Mouse (Mus musculus) liver, embryonic 15.5 days (tissue): ENCODE measurements around the gene Gzf1. TPM values are rescaled to one million over a fixed set of nuclear protein-coding genes. Genes with fewer than 3 reads are reported as not detected.

Source experiments
- ATAC-seq: fragments of 200-750 bp; cut with Nextera tagmentation; 2 replicates; pipeline ENCODE4 v1.8.0; 2017; ENCODE audit warnings: moderate number of reproducible peaks, mild to moderate bottlenecking, moderate library complexity; ENCODE audit not compliant: insufficient read depth
- H3K27ac ChIP-seq: fragments of 300-500 bp; sonication (generic); replicated peaks from 2 replicates; pipeline ENCODE4 v1.5.1; 2015; ENCODE audit warnings: mild to moderate bottlenecking, inconsistent platforms
- H3K27me3 ChIP-seq: fragments of 300-500 bp; sonication (generic); 2 replicates; pipeline ENCODE4 v1.6.1; 2015; ENCODE audit warnings: mild to moderate bottlenecking, inconsistent platforms
- H3K36me3 ChIP-seq: fragments of 300-500 bp; sonication (generic); replicated peaks from 2 replicates; pipeline ENCODE4 v1.6.1; 2015; ENCODE audit warnings: moderate library complexity, mild to moderate bottlenecking, inconsistent platforms
- H3K4me1 ChIP-seq: fragments of 300-500 bp; sonication (generic); replicated peaks from 2 replicates; pipeline ENCODE4 v1.6.1; 2015; ENCODE audit warnings: inconsistent platforms
- H3K4me2 ChIP-seq: fragments of 300-500 bp; sonication (generic); 2 replicates; pipeline ENCODE4 v1.6.1; 2015; ENCODE audit warnings: moderate library complexity, mild to moderate bottlenecking, inconsistent platforms
- H3K4me3 ChIP-seq: fragments of 300-500 bp; sonication (generic); replicated peaks from 2 replicates; pipeline ENCODE4 v1.5.1; 2015; ENCODE audit warnings: mild to moderate bottlenecking, inconsistent platforms
- H3K9ac ChIP-seq: fragments of 300-500 bp; sonication (generic); 2 replicates; pipeline ENCODE4 v1.6.1; 2015; ENCODE audit warnings: moderate library complexity, mild to moderate bottlenecking, inconsistent platforms
- H3K9me3 ChIP-seq: fragments of 300-500 bp; sonication (generic); replicated peaks from 2 replicates; pipeline ENCODE4 v1.6.1; 2016; ENCODE audit warnings: inconsistent platforms
- WGBS: fragments of 180-500 bp; shearing (Covaris S2); methylation state at CpG from one replicate; pipeline ENCODE4 v1.1.7; 2015; ENCODE audit warnings: mixed read lengths; ENCODE audit not compliant: insufficient replicate concordance; 5-methylcytosine and 5-hydroxymethylcytosine counted together
- polyA plus RNA-seq: library from polyadenylated mRNA; unstranded; fragments of >200 nt; fragmentation: Nextera tagmentation; extraction: Ambion mirVana; gene quantifications from 2 replicates; pipeline ENCODE4 v1.2.1, GENCODE M21; 2015

Gzf1 gene
- polyA plus RNA-seq, 1 experiment from 2014 or later, result 9.5 TPM

DNA sequence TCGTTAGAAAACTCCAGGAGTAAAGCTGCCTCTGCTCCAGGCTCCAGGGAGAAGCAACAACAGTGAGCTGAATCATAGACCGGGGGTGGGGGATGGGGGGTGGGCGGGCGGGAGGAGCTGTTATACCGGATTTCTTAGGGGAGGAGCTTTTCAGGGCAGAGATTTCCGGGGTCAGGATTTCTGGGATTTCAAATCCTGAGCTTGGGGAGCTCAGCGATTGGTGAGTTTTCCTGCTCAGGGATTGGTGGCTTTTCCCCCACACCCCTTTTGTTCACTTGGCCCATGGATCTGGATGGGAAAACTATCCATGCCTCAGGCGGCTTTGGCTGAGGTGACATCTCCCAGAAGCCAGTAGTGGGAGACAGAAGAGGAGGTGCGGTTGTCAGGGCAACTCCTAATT is 1.5 kb upstream of the Gzf1 start:
- Histone ChIP-seq H3K27me3 (no peaks in the 10 kb centered on the region), H3K9ac (no peak overlapping the region), H3K9me3 (no peaks in the 10 kb centered on the region), H3K27ac (peak overlapping the region; percentile 86), H3K4me3 (no peak overlapping the region), H3K4me1 (peaks cover 72% of the 10 kb centered on the region), H3K4me2 (peak overlapping the region; percentile 91), H3K36me3 (peaks cover 46% of the 10 kb centered on the region)
- WGBS, result 43% methylated on average over 9 of the region's 9 CpGs
- no peak for ATAC-seq

DNA sequence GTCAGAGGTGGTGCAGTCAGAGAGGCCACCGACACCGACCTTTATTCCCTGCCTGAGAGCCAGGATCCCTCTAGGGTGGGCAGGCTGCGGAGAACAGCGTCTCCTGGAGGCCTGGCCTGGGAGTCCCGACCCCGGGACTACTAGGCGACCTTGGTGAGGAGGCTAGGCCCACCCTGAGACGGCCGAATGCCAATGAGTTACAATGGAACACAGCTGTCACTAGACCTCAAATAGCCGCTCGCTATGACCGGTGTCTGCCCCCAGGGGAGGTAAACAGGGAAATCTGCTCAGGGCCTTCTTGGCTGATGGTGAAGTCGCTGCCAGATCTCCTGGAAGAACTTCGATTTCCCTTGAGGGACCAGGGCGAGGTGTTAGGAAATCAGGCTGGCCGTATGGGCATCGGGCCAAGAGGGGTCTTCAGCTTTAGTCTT is 653 bp downstream of the Gzf1 start:
- Histone ChIP-seq H3K27me3 (no peaks in the 10 kb centered on the region), H3K36me3 (peaks cover 35% of the 10 kb centered on the region), H3K27ac (peak overlapping the region; percentile 78), H3K4me2 (peak overlapping the region; percentile 91), H3K9ac (peak overlapping the region; percentile 84), H3K4me3 (peak overlapping the region; percentile 84), H3K9me3 (no peaks in the 10 kb centered on the region), H3K4me1 (peaks cover 69% of the 10 kb centered on the region)
- 8% methylated on average over 17 of the region's 17 CpGs for WGBS
- peak; percentile 63 for ATAC-seq

GRCm38 (mm10) chr2:148683031-148683430 is 2.2 kb downstream of the Gzf1 start:
- no peaks in the 10 kb centered on the region for H3K27me3 ChIP-seq
- 0 out of 2 replicates have a peak overlapping the region, but pooled peaks have one; percentile 1 for H3K4me2 ChIP-seq
- H3K4me1 ChIP-seq, result peaks cover 59% of the 10 kb centered on the region
- no peak overlapping the region for H3K9ac ChIP-seq
- H3K9me3 ChIP-seq, result no peaks in the 10 kb centered on the region
- H3K36me3 ChIP-seq, result peaks cover 27% of the 10 kb centered on the region
- H3K27ac ChIP-seq, result no peak overlapping the region
- no peak overlapping the region for H3K4me3 ChIP-seq
- 64% methylated on average over 1 of the region's 1 CpGs for WGBS
- ATAC-seq, result no peak

- Histone ChIP-seq H3K4me3 (no peak overlapping the region), H3K9ac (no peak overlapping the region), H3K4me1 (peaks cover 41% of the 10 kb centered on the region), H3K4me2 (no peak overlapping the region), H3K36me3 (peaks cover 37% of the 10 kb centered on the region), H3K27ac (peak overlapping the region; percentile 53), H3K9me3 (no peaks in the 10 kb centered on the region), H3K27me3 (no peaks in the 10 kb centered on the region)
- WGBS, result 68% methylated on average over 2 of the region's 2 CpGs
- no peak for ATAC-seq
Observed at GRCm38 (mm10) chr2:148684972-148685371, 4.1 kb downstream of the Gzf1 start.

- 62% methylated on average over 3 of the region's 3 CpGs for WGBS
- ATAC-seq, result no peak
- Histone ChIP-seq H3K36me3 (peaks cover 42% of the 10 kb centered on the region), H3K27me3 (no peaks in the 10 kb centered on the region), H3K4me2 (peak overlapping the region; percentile 8; the same call in 1 of the 2 replicates), H3K9ac (no peak overlapping the region), H3K9me3 (no peaks in the 10 kb centered on the region), H3K27ac (peak overlapping the region; percentile 53; the same call in 1 of the 2 replicates), H3K4me3 (no peak overlapping the region), H3K4me1 (peaks cover 35% of the 10 kb centered on the region)
Observed at GRCm38 (mm10) chr2:148685709-148686108, 4.9 kb downstream of the Gzf1 start.

GRCm38 (mm10) chr2:148686862-148687261 is 6.0 kb downstream of the Gzf1 start:
- Histone ChIP-seq H3K27me3 (no peaks in the 10 kb centered on the region), H3K4me3 (no peak overlapping the region), H3K27ac (no peak overlapping the region), H3K36me3 (peaks cover 53% of the 10 kb centered on the region), H3K4me2 (no peak overlapping the region), H3K9ac (no peak overlapping the region), H3K4me1 (peaks cover 27% of the 10 kb centered on the region), H3K9me3 (no peaks in the 10 kb centered on the region)
- ATAC-seq, result no peak
- WGBS, result 77% methylated on average over 1 of the region's 1 CpGs

GRCm38 (mm10) chr2:148687971-148688370 is 7.1 kb downstream of the Gzf1 start:
- Histone ChIP-seq H3K4me1 (peaks cover 18% of the 10 kb centered on the region), H3K9ac (no peak overlapping the region), H3K27me3 (no peaks in the 10 kb centered on the region), H3K9me3 (no peaks in the 10 kb centered on the region), H3K4me3 (no peak overlapping the region), H3K36me3 (peaks cover 61% of the 10 kb centered on the region), H3K4me2 (no peak overlapping the region), H3K27ac (no peak overlapping the region)
- ATAC-seq, result no peak
- WGBS, result 82% methylated on average over 5 of the region's 5 CpGs

- Histone ChIP-seq H3K4me2 (no peak overlapping the region), H3K27me3 (no peaks in the 10 kb centered on the region), H3K9ac (no peak overlapping the region), H3K36me3 (peaks cover 63% of the 10 kb centered on the region), H3K9me3 (no peaks in the 10 kb centered on the region), H3K4me3 (no peak overlapping the region), H3K27ac (no peak overlapping the region), H3K4me1 (peaks cover 7% of the 10 kb centered on the region)
- no peak for ATAC-seq
- 86% methylated on average over 6 of the region's 6 CpGs for WGBS
Observed at GRCm38 (mm10) chr2:148689444-148690140, 8.8 kb downstream of the Gzf1 start.

DNA sequence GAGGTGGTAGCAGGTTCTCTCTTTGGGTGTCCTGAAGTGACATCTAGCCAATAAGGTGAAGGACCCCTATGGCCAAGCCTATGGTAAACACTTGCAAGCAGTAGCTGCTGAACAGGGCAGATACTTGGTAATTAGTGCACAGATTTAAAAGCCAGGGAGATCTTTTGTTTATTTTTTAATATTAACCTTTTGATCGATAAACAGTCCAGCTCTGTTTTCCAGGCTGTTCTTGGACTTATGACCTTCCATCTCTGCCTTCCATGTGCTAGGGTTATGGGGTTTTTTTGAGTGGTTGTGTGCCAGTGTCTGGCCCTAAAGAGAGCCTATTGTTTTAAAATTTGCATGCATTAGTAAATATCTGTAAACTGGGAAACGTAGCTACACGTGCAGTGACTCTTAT is 9.5 kb downstream of the Gzf1 start:
- H3K9ac ChIP-seq, result no peak overlapping the region

DNA sequence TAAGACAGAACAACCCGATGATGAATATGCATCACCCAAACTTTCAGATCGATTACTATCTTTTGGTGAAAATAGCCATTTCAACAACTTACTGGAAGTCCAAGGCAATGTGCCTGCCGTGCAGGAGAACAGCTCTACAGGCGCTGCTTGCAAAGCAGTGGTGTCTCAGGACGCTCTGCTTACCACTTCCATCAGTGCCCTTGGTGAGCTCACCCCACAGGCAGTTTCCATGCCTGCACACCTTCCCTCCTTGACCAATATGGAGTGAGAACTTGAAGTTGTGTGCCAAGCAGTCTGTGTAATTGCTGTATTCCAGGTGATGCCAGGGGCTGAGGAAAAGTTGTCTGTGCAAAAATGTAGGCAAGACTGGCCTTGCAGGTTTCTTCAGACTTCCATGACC is 10.0 kb downstream of the Gzf1 start:
- Histone ChIP-seq H3K36me3 (peaks cover 56% of the 10 kb centered on the region), H3K27me3 (no peaks in the 10 kb centered on the region), H3K27ac (no peak overlapping the region), H3K9me3 (no peaks in the 10 kb centered on the region), H3K4me3 (no peak overlapping the region), H3K9ac (no peak overlapping the region), H3K4me2 (no peak overlapping the region), H3K4me1 (no peaks in the 10 kb centered on the region; the same call in 1 of the 2 replicates)
- no peak for ATAC-seq
- WGBS, result 78% methylated on average over 5 of the region's 5 CpGs

More for the DNA sequence above, 9.5 kb downstream of the Gzf1 start:
- Histone ChIP-seq H3K4me2 (no peak overlapping the region), H3K4me3 (no peak overlapping the region), H3K27ac (no peak overlapping the region), H3K36me3 (peaks cover 56% of the 10 kb centered on the region), H3K27me3 (no peaks in the 10 kb centered on the region), H3K9me3 (no peaks in the 10 kb centered on the region), H3K4me1 (no peaks in the 10 kb centered on the region; the same call in 1 of the 2 replicates)
- no peak for ATAC-seq
- 85% methylated on average over 3 of the region's 3 CpGs for WGBS

- Histone ChIP-seq H3K9ac (no peak overlapping the region), H3K4me2 (no peak overlapping the region), H3K4me3 (no peak overlapping the region), H3K9me3 (no peaks in the 10 kb centered on the region), H3K36me3 (peaks cover 5% of the 10 kb centered on the region; the same call in 1 of the 2 replicates), H3K27ac (no peak overlapping the region), H3K27me3 (no peaks in the 10 kb centered on the region), H3K4me1 (no peaks in the 10 kb centered on the region)
- WGBS, result 51% methylated on average over 5 of the region's 5 CpGs
- no peak for ATAC-seq
Observed at GRCm38 (mm10) chr2:148698571-148698970, 17.7 kb downstream of the Gzf1 start.
